Mouse (Mus musculus) liver, embryonic 11.5 days (tissue): Measurements from ENCODE around the gene Mdga1. TPM values are rescaled to one million over a fixed set of nuclear protein-coding genes. Genes with fewer than 3 reads are reported as not detected.
A peak's percentile ranks its signal among the peaks of the same experiment; 100 is the strongest.
"Not testable (repeated sequence)": the region's sequence is repeated elsewhere in the genome, so short reads cannot be mapped to it uniquely, and the experiment has no call there.

ENCODE experiments used
- ATAC-seq: fragments of 200-750 bp; cut with Nextera tagmentation; replicated peaks from 2 replicates; pipeline ENCODE4 v1.8.0; 2017; ENCODE audit warnings: moderate number of reproducible peaks, mild to moderate bottlenecking, moderate TSS enrichment, moderate library complexity; ENCODE audit not compliant: low FRiP score
- DNase-seq: peaks from one replicate; pipeline ENCODE4 v3.0.0-alpha.2; 2017; ENCODE audit warnings: low spot score
- H3K27ac ChIP-seq: fragments of 300-500 bp; sonication (generic); 2 replicates; pipeline ENCODE4 v1.5.1; 2014; ENCODE audit warnings: mild to moderate bottlenecking, low read depth, low read length, control low read depth
- H3K27me3 ChIP-seq: fragments of 300-500 bp; sonication (generic); replicated peaks from 2 replicates; pipeline ENCODE4 v1.6.1; 2014; ENCODE audit warnings: low read length, mixed read lengths; ENCODE audit not compliant: control insufficient read depth, insufficient read depth
- H3K36me3 ChIP-seq: fragments of 300-500 bp; sonication (generic); 2 replicates; pipeline ENCODE4 v1.6.1; 2014; ENCODE audit warnings: mild to moderate bottlenecking, low read length, moderate library complexity, mixed read lengths; ENCODE audit not compliant: control insufficient read depth, insufficient read depth
- H3K4me1 ChIP-seq: fragments of 300-500 bp; sonication (generic); replicated peaks from 2 replicates; pipeline ENCODE4 v1.6.1; 2014; ENCODE audit warnings: low read length, mixed read lengths; ENCODE audit not compliant: control insufficient read depth, insufficient read depth
- H3K4me2 ChIP-seq: fragments of 300-500 bp; sonication (generic); 2 replicates; pipeline ENCODE4 v1.6.1; 2014; ENCODE audit warnings: mild to moderate bottlenecking, control low read depth, moderate library complexity
- H3K4me3 ChIP-seq: fragments of 300-500 bp; sonication (generic); 2 replicates; pipeline ENCODE4 v1.5.1; 2014; ENCODE audit warnings: low read depth, low read length, control low read depth
- H3K9ac ChIP-seq: fragments of 300-500 bp; sonication (generic); 2 replicates; pipeline ENCODE4 v1.6.1; 2014; ENCODE audit warnings: low read depth, low read length, control low read depth
- H3K9me3 ChIP-seq: fragments of 300-500 bp; sonication (generic); 2 replicates; pipeline ENCODE4 v1.6.1; 2016; ENCODE audit warnings: low read length, inconsistent platforms, mixed read lengths; ENCODE audit not compliant: control insufficient read depth
- WGBS: fragments of 180-500 bp; shearing (Covaris S2); extraction: QIAGEN DNeasy Blood & Tissue Kit; methylation state at CpG from one replicate; pipeline ENCODE4 v1.1.7; 2014; 5-methylcytosine and 5-hydroxymethylcytosine counted together
- polyA plus RNA-seq: library from polyadenylated mRNA; unstranded; fragments of >200 nt; fragmentation: Nextera tagmentation; extraction: Ambion mirVana; gene quantifications from 2 replicates; pipeline ENCODE4 v1.2.1, GENCODE M21; 2014

The Mdga1 gene
- polyA plus RNA-seq, 1 experiment from 2014 or later: 1.7 TPM

- H3K4me2 ChIP-seq: no peak overlapping the region
- H3K4me3 ChIP-seq: no peak overlapping the region
- no peak overlapping the region for H3K9ac ChIP-seq
- ATAC-seq (0 out of 2 replicates have a peak, but pooled peaks have one; percentile 15), DNase-seq (peak; percentile 73)
- peaks cover 12% of the 10 kb centered on the region for H3K4me1 ChIP-seq
- H3K36me3 ChIP-seq: no peaks in the 10 kb centered on the region
- no peak overlapping the region for H3K27ac ChIP-seq
- H3K9me3 ChIP-seq: no peaks in the 10 kb centered on the region
- 9% methylated on average over 7 of the region's 7 CpGs for WGBS
- H3K27me3 ChIP-seq: peaks cover 13% of the 10 kb centered on the region
Measured at GRCm38 (mm10) chr17:29796086-29796485, 173.8 kb downstream of the Mdga1 start.

- no peaks in the 10 kb centered on the region for H3K36me3 ChIP-seq
- WGBS: 24% methylated on average over 22 of the region's 23 CpGs
- no peak overlapping the region for H3K9ac ChIP-seq
- no peak overlapping the region for H3K27ac ChIP-seq
- H3K9me3 ChIP-seq: no peaks in the 10 kb centered on the region
- no peak for ATAC-seq
- H3K4me1 ChIP-seq: peaks cover 12% of the 10 kb centered on the region
- no peak for DNase-seq
- H3K27me3 ChIP-seq: peaks cover 13% of the 10 kb centered on the region
- H3K4me3 ChIP-seq: no peak overlapping the region
- peak overlapping the region; percentile 40 for H3K4me2 ChIP-seq
Measured at GRCm38 (mm10) chr17:29795050-29795770, 174.7 kb downstream of the Mdga1 start.

GRCm38 (mm10) chr17:29791531-29792050 is 178.3 kb downstream of the Mdga1 start:
- DNase-seq: no peak
- H3K4me2 ChIP-seq: no peak overlapping the region
- H3K27me3 ChIP-seq: peaks cover 13% of the 10 kb centered on the region
- H3K9me3 ChIP-seq: no peaks in the 10 kb centered on the region; the same call in 1 of the 2 replicates
- ATAC-seq: no peak
- WGBS: 88% methylated on average over 9 of the region's 9 CpGs
- peaks cover 12% of the 10 kb centered on the region for H3K4me1 ChIP-seq
- H3K4me3 ChIP-seq: no peak overlapping the region
- no peak overlapping the region for H3K27ac ChIP-seq
- H3K9ac ChIP-seq: no peak overlapping the region
- no peaks in the 10 kb centered on the region for H3K36me3 ChIP-seq

GRCm38 (mm10) chr17:29790231-29790740 is 179.6 kb downstream of the Mdga1 start:
- no peak for ATAC-seq
- no peak for DNase-seq
- Histone ChIP-seq H3K27me3 (peaks cover 8% of the 10 kb centered on the region), H3K27ac (no peak overlapping the region), H3K4me2 (no peak overlapping the region), H3K9me3 (no peaks in the 10 kb centered on the region; the same call in 1 of the 2 replicates), H3K36me3 (no peaks in the 10 kb centered on the region), H3K9ac (no peak overlapping the region), H3K4me1 (peaks cover 4% of the 10 kb centered on the region; the same call in 1 of the 2 replicates), H3K4me3 (no peak overlapping the region)
- WGBS: 84% methylated on average over 12 of the region's 12 CpGs

GRCm38 (mm10) chr17:29789715-29790114 is 180.2 kb downstream of the Mdga1 start:
- 64% methylated on average over 9 of the region's 9 CpGs for WGBS
- H3K4me2 ChIP-seq: no peak overlapping the region
- H3K9me3 ChIP-seq: no peaks in the 10 kb centered on the region; the same call in 1 of the 2 replicates
- ATAC-seq: no peak
- H3K27me3 ChIP-seq: 0 out of 2 replicates have a peak, but pooled peaks cover 3% of the 10 kb centered on the region
- no peak overlapping the region for H3K4me3 ChIP-seq
- no peak overlapping the region for H3K9ac ChIP-seq
- no peak overlapping the region for H3K27ac ChIP-seq
- H3K4me1 ChIP-seq: no peaks in the 10 kb centered on the region
- H3K36me3 ChIP-seq: no peaks in the 10 kb centered on the region
- DNase-seq: no peak

- Histone ChIP-seq H3K36me3 (no peaks in the 10 kb centered on the region), H3K4me3 (no peak overlapping the region), H3K4me1 (no peaks in the 10 kb centered on the region), H3K27me3 (0 out of 2 replicates have a peak, but pooled peaks cover under 1% of the 10 kb centered on the region), H3K4me2 (no peak overlapping the region), H3K27ac (no peak overlapping the region), H3K9ac (no peak overlapping the region), H3K9me3 (no peaks in the 10 kb centered on the region; the same call in 1 of the 2 replicates)
- 77% methylated on average over 10 of the region's 10 CpGs for WGBS
- ATAC-seq: no peak
- DNase-seq: no peak
Measured at GRCm38 (mm10) chr17:29788573-29788972, 181.3 kb downstream of the Mdga1 start.

GRCm38 (mm10) chr17:29784820-29785219 is 185.1 kb downstream of the Mdga1 start:
- no peak overlapping the region for H3K4me3 ChIP-seq
- DNase-seq (no peak), ATAC-seq (no peak)
- no peaks in the 10 kb centered on the region for H3K4me1 ChIP-seq
- no peak overlapping the region for H3K4me2 ChIP-seq
- no peak overlapping the region for H3K9ac ChIP-seq
- no peaks in the 10 kb centered on the region for H3K27me3 ChIP-seq
- 73% methylated on average over 9 of the region's 9 CpGs for WGBS
- H3K27ac ChIP-seq: no peak overlapping the region
- H3K9me3 ChIP-seq: no peaks in the 10 kb centered on the region; the same call in 1 of the 2 replicates
- no peaks in the 10 kb centered on the region for H3K36me3 ChIP-seq

GRCm38 (mm10) chr17:29781472-29781871 is 188.4 kb downstream of the Mdga1 start:
- not testable (repeated sequence) for H3K27me3 ChIP-seq, H3K9me3 ChIP-seq, H3K4me2 ChIP-seq, H3K4me1 ChIP-seq, H3K4me3 ChIP-seq, H3K9ac ChIP-seq, DNase-seq, H3K36me3 ChIP-seq, ATAC-seq, H3K27ac ChIP-seq
- 80% methylated on average over 4 of the region's 4 CpGs for WGBS
